27 mouse cellular contexts compared by ENCODE assay signal in genomic region chr6:52084622-52085021, GRCm38 (mm10).
"Had no signal": no experiment of that assay in that cellular context is flagged by ENCODE, and none has a peak within 500 bp of the region (broad histone marks: within the 10 kb centered on the region; RNA-seq: fewer than 3 reads in every experiment).

No protein-coding gene starts in this region.

- H3K4me3 ChIP-seq: embryonic facial prominence, embryonic 10.5 days; embryonic facial prominence, embryonic 12.5 days; embryonic facial prominence, embryonic 13.5 days; embryonic facial prominence, embryonic 15.5 days; erythroblast, embryonic 14.5 days; forebrain, embryonic 10.5 days; forebrain, embryonic 12.5 days; forebrain, embryonic 13.5 days; forebrain, embryonic 15.5 days; gastrocnemius, adult 2 months; heart, adult 2 months; heart, embryonic 10.5 days had no signal

- H3K27ac ChIP-seq: embryonic facial prominence, embryonic 10.5 days; embryonic facial prominence, embryonic 12.5 days; embryonic facial prominence, embryonic 13.5 days; embryonic facial prominence, embryonic 15.5 days; forebrain, embryonic 10.5 days; forebrain, embryonic 12.5 days; forebrain, embryonic 13.5 days; forebrain, embryonic 15.5 days; gastrocnemius, adult 2 months; heart, adult 2 months; heart, embryonic 10.5 days had no signal

- ATAC-seq: forebrain, embryonic 13.5 days; forebrain, embryonic 14.5 days; forebrain, embryonic 15.5 days; forebrain, embryonic 16.5 days; forebrain, postnatal 0 days had no signal

- H3K36me3 ChIP-seq: embryonic facial prominence, embryonic 10.5 days; embryonic facial prominence, embryonic 12.5 days; embryonic facial prominence, embryonic 13.5 days; embryonic facial prominence, embryonic 15.5 days; forebrain, embryonic 10.5 days; forebrain, embryonic 12.5 days; forebrain, embryonic 15.5 days; heart, embryonic 10.5 days had no signal

- H3K27me3 ChIP-seq: embryonic facial prominence, embryonic 12.5 days; embryonic facial prominence, embryonic 13.5 days; embryonic facial prominence, embryonic 15.5 days; forebrain, embryonic 13.5 days; forebrain, embryonic 15.5 days had no signal

- H3K4me1 ChIP-seq: embryonic facial prominence, embryonic 12.5 days; forebrain, embryonic 10.5 days; forebrain, embryonic 13.5 days; forebrain, embryonic 15.5 days had no signal

- H3K4me2 ChIP-seq: embryonic facial prominence, embryonic 12.5 days; embryonic facial prominence, embryonic 13.5 days; embryonic facial prominence, embryonic 15.5 days; forebrain, embryonic 12.5 days; forebrain, embryonic 13.5 days; forebrain, embryonic 15.5 days had no signal

- H3K9ac ChIP-seq: embryonic facial prominence, embryonic 12.5 days; embryonic facial prominence, embryonic 13.5 days; embryonic facial prominence, embryonic 15.5 days; forebrain, embryonic 12.5 days; forebrain, embryonic 13.5 days; forebrain, embryonic 15.5 days; forebrain, postnatal 0 days had no signal

- H3K9me3 ChIP-seq: embryonic facial prominence, embryonic 10.5 days; embryonic facial prominence, embryonic 13.5 days; embryonic facial prominence, embryonic 15.5 days; forebrain, embryonic 10.5 days; forebrain, embryonic 13.5 days; forebrain, embryonic 15.5 days; heart, embryonic 10.5 days had no signal

- DNase-seq: cerebellum, adult 9-10 months; cerebellum, adult 9-11 months; cerebellum, postnatal 10 days; cerebellum, postnatal 14 days; cerebellum, postnatal 25 days; cerebellum, postnatal 36 days; embryo, embryonic 11 days; forebrain, postnatal 0 days; gastrocnemius, adult 2 months; gastrocnemius, postnatal 10 days; gastrocnemius, postnatal 14 days; gastrocnemius, postnatal 25 days; gastrocnemius, postnatal 36 days; heart, adult 18-20 months; heart, adult 2 months had no signal
